Mouse (Mus musculus) spleen, postnatal 14 days (tissue): ENCODE results near the gene Zfp770.

Experiments
- DNase-seq, 2 experiments: peaks; one replicate each; pipeline ENCODE4 v3.0.0; 2021 to 2022; ENCODE audit warnings: low spot score in 2 of 2

Gene Zfp770

DNA sequence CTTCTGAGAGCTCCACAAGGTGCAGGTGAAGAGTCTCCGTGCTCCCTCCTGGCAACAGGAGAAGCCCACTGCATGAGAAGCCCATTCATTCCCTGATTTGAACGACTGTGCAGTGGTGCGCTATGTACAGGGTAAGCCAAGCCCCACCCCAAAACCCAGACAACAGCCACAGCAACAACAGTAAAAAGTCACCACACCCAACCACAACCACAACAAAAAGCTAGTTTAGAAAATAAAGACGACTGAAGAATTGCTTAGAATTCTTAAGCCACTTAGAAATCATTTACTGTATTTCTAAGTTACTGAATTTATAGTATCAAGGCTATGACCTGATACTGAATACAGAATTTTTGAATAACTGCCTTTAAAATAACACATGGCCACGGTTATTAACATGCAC is 56.4 kb downstream of the Zfp770 start:
- no peak for DNase-seq

DNA sequence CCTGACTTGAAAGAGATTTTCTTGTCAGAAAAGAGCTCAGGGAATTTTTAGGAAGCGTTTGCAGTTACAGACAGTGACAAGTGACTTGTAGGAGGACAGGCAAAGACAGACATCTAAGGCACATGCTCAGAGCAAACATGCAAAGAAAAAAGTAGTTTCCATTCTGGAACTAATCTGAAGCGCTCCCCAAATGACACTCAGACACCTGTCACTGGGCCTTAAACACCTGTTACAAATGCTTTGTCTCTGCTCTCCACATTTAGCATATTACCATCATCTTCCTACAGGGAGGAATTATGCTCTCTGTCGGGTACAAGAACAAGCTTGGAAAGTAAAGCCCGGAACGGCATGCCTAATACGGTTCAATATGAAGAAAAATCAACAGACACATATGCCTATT is 57.4 kb downstream of the Zfp770 start:
- no peak for DNase-seq
